Mouse (Mus musculus) forebrain, embryonic 11.5 days (tissue): ENCODE data around the gene Mtif2. TPM values are rescaled to one million over a fixed set of nuclear protein-coding genes. Genes with fewer than 3 reads are reported as not detected.

ENCODE experiments used
- ATAC-seq: fragments of 200-750 bp; cut with Nextera tagmentation; replicated peaks from 2 replicates; pipeline ENCODE4 v1.8.0; 2017; ENCODE audit warnings: moderate TSS enrichment; ENCODE audit not compliant: low FRiP score
- DNase-seq: peaks from one replicate; pipeline ENCODE4 v3.0.0-alpha.2; 2017; ENCODE audit warnings: low spot score
- H3K27ac ChIP-seq: fragments of 300-500 bp; sonication (generic); 2 replicates; pipeline ENCODE4 v1.5.1; 2014; ENCODE audit warnings: low read depth, low read length
- H3K27me3 ChIP-seq: fragments of 300-500 bp; sonication (generic); 2 replicates; pipeline ENCODE4 v1.6.1; 2014; ENCODE audit warnings: mild to moderate bottlenecking, low read length, mixed read lengths; ENCODE audit not compliant: control insufficient read depth, insufficient read depth
- H3K36me3 ChIP-seq: fragments of 300-500 bp; sonication (generic); 2 replicates; pipeline ENCODE4 v1.6.1; 2014; ENCODE audit warnings: mild to moderate bottlenecking, low read length, moderate library complexity, mixed read lengths; ENCODE audit not compliant: control insufficient read depth, insufficient read depth
- H3K4me1 ChIP-seq: fragments of 300-500 bp; sonication (generic); replicated peaks from 2 replicates; pipeline ENCODE4 v1.6.1; 2014; ENCODE audit warnings: low read length, mixed read lengths; ENCODE audit not compliant: control insufficient read depth, insufficient read depth
- H3K4me2 ChIP-seq: fragments of 300-500 bp; sonication (generic); 2 replicates; pipeline ENCODE4 v1.6.1; 2014; ENCODE audit warnings: low read depth, mild to moderate bottlenecking, low read length, moderate library complexity, mixed read lengths; ENCODE audit not compliant: severe bottlenecking
- H3K4me3 ChIP-seq: fragments of 300-500 bp; sonication (generic); 2 replicates; pipeline ENCODE4 v1.5.1; 2014; ENCODE audit warnings: low read depth, low read length
- H3K9ac ChIP-seq: fragments of 300-500 bp; sonication (generic); 2 replicates; pipeline ENCODE4 v1.6.1; 2014; ENCODE audit warnings: low read length
- H3K9me3 ChIP-seq: fragments of 300-500 bp; sonication (generic); 2 replicates; pipeline ENCODE4 v1.6.1; 2016; ENCODE audit warnings: low read length, mixed read lengths; ENCODE audit not compliant: control insufficient read depth
- WGBS: fragments of 180-500 bp; shearing (Covaris S2); extraction: QIAGEN DNeasy Blood & Tissue Kit; methylation state at CpG from one replicate; pipeline ENCODE4 v1.1.7; 2014; 5-methylcytosine and 5-hydroxymethylcytosine counted together
- polyA plus RNA-seq: library from polyadenylated mRNA; unstranded; fragments of >200 nt; fragmentation: Nextera tagmentation; extraction: Ambion mirVana; gene quantifications from 2 replicates; pipeline ENCODE4 v1.2.1, GENCODE M21; 2014

The Mtif2 gene
- polyA plus RNA-seq, 1 experiment from 2014 or later = 49.9 TPM

DNA sequence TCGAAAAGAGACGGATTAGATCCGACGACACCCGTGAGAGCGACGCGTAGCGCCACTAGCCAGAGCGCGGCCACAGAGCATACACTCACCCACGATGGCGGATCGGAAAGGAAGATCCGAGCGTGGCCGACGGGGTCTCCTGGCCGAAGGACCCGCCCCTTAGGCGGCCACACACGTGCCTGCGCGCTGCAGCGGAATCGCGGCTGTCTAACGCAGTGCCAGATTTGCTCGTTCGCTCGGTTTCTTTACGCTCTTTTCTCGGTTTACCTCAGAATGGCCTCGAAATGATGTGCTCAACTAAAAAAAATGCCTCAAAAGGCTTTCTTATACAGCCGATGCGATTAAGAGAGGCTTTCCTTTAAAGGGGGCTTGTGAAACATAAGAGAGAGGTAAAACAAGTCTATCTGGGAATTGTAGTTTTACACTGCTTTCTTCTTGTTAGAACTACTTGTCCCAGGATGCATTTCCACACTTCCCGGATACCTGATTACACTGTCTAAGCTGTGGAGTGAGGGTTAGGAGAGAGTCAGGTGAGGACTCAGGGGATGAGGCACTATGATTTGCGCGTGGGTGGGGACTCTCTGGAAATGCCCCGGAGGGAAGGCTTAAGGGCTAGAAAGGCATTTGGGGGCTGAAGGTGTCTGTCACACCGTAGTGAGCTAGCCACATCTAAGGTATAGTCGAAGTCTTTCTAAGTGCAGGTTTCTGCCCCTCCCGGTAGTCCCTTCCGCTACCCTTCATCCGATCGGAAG lies 21.7 kb downstream of the Mtif2 start, which contains the start of the genes Clhc1 and Rps27a:
TSS of gene Clhc1 (plus strand) at position 199 of the 752 bp plus-strand sequence.
TSS of gene Rps27a (minus strand) at position 358 of the 752 bp plus-strand sequence.
- H3K4me1 ChIP-seq = peaks cover 3% of the 10 kb centered on the region; the same call in 1 of the 2 replicates
- peak within 1 kb of the TSS; percentile 64 for H3K4me3 ChIP-seq
- peak within 1 kb of the TSS; percentile 58 for H3K4me2 ChIP-seq
- DNase-seq (peak; percentile 94), ATAC-seq (peak; percentile 98)
- H3K36me3 ChIP-seq = peaks cover 5% of the 10 kb centered on the region; the same call in 1 of the 2 replicates
- no peaks in the 10 kb centered on the region for H3K27me3 ChIP-seq
- H3K9ac ChIP-seq = peak within 1 kb of the TSS; percentile 94
- H3K27ac ChIP-seq = peak within 1 kb of the TSS; percentile 50
- no peaks in the 10 kb centered on the region for H3K9me3 ChIP-seq
- WGBS = under 1% methylated on average over 46 of the region's 46 CpGs

DNA sequence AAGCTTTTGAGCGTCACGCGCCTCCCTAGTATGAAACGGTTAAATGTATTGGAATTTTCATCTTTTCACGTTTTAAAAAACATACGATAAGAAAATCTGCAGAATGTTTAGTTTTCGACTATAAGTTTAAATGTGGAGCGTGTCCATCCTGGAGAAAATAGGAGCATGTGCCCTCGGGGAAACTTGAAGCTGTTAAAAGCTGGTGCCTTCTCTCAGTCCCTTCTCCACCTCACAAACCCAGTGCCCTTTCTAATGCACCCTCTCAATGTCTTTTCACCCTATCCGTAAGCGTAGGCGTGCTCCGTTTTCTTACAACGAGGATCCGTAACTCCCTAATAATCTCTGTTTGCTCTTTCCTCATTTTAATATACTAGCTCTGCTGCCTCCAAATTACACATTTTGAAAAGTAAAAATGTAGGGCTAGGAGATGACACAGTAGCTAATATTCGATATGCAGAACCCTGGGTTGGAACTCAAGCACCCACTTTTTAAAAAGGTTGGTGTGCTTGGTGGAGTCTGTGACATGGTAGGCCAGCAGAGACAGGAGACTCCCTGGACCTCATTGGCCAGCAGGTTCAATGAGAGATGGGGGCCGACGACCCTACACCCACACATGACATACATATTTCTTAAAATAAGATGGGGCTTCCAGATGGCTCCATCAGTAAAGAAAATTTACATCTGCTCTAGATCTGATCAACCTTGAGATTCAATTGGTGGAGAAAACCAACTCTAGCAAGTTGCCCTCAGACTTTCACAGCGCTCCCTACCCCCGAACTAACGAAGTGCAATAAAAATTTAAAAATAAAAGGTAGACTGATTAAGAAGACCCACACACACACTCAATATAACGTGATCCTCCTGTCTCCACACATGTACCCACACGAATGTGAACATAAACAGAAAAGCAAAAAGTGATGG lies 22.6 kb downstream of the Mtif2 start:
- ATAC-seq = no peak; the same call in 1 of the 2 replicates
- H3K36me3 ChIP-seq = peaks cover 5% of the 10 kb centered on the region; the same call in 1 of the 2 replicates
- peaks cover 3% of the 10 kb centered on the region; the same call in 1 of the 2 replicates for H3K4me1 ChIP-seq
- WGBS = 27% methylated on average over 23 of the region's 23 CpGs
- no peaks in the 10 kb centered on the region for H3K9me3 ChIP-seq
- peak overlapping the region; percentile 64 for H3K4me3 ChIP-seq
- peak overlapping the region; percentile 94 for H3K9ac ChIP-seq
- no peak for DNase-seq
- peak overlapping the region; percentile 55 for H3K4me2 ChIP-seq
- H3K27me3 ChIP-seq = no peaks in the 10 kb centered on the region
- H3K27ac ChIP-seq = no peak overlapping the region

DNA sequence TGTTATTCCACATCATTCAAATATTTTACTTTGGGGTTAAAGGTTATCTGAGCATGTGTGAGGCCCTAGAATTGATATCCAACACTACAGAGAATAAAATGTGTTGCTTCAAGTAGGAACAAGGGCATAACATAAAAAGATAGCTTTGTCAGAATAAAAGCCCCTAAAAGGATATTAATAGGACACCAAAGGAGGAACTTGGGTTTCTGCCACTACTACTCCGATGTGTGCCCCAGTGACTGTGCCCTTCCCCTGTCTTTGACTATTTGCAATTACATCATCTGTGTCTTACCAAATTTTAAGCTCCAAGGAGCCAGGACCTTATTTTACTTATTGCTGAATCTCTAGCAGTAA lies 23.2 kb downstream of the Mtif2 start:
- no peak overlapping the region for H3K27ac ChIP-seq
- no peak overlapping the region for H3K4me2 ChIP-seq
- no peaks in the 10 kb centered on the region for H3K9me3 ChIP-seq
- H3K4me1 ChIP-seq = peaks cover 3% of the 10 kb centered on the region; the same call in 1 of the 2 replicates
- H3K4me3 ChIP-seq = no peak overlapping the region
- H3K9ac ChIP-seq = no peak overlapping the region
- DNase-seq = no peak
- peaks cover 5% of the 10 kb centered on the region; the same call in 1 of the 2 replicates for H3K36me3 ChIP-seq
- 97% methylated on average over 1 of the region's 1 CpGs for WGBS
- ATAC-seq = no peak
- no peaks in the 10 kb centered on the region for H3K27me3 ChIP-seq

DNA sequence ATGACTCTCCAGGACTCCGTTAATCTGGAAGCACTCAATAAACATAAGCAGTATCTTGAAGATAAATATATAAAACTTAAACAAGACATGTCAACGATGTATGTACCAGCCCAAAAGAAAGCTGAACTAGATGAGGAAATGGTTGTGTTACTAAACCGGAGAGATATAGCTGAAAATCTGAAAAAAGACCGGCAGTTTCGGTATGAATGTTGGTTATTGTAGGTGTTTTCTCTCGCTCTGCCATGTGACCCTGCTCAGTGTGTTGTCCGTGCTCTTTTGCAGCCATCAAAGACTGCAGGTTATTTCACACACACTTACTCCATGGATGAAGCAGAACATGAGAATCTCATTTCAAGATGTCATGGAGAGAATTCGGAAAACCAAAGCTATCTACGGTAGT lies 34.2 kb downstream of the Mtif2 start:
- ATAC-seq = no peak
- Histone ChIP-seq H3K4me2 (no peak overlapping the region), H3K9me3 (no peaks in the 10 kb centered on the region), H3K27me3 (no peaks in the 10 kb centered on the region), H3K27ac (no peak overlapping the region), H3K9ac (no peak overlapping the region), H3K4me3 (no peak overlapping the region), H3K4me1 (no peaks in the 10 kb centered on the region), H3K36me3 (no peaks in the 10 kb centered on the region)
- no peak for DNase-seq
- WGBS = 88% methylated on average over 9 of the region's 9 CpGs

DNA sequence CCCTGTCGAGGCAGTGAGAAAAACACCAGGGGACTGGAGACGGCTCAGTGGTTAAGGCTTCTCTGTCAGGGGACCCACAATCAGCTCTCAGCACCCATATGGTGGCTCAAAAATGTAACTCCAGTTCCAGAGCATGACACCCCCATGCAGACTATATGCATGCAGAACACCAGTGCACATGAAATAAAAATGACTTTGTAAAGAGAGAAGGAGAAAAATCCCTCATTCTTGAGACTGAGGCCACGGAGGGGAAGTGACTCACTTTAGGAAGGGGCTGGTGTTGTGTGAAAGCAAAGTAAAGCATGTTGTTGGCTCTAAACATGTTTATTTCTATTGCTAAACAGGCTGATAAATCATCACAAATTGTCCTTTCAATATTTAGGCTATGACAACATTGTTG lies 34.8 kb downstream of the Mtif2 start:
- DNase-seq = no peak
- no peak for ATAC-seq

DNA sequence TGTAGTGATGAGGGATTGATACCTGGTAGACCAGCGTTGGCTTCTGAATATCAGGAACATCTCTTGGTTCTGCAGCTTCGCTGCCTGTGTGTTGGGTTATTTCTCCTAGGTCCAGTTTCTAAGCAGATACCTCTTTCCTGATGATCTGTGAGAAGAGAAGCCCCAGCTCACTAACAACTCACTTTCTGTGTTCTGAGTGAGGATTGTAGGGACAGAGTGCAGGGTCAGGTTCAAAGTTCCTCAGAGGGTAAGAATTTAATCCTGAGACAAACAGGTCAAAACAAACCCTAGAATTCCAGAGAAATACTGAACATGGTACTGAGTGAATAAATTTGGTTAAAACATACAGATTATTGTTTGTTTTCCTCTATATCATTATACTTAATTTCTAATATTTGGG lies 37.2 kb downstream of the Mtif2 start:
- Histone ChIP-seq H3K36me3 (no peaks in the 10 kb centered on the region), H3K4me1 (no peaks in the 10 kb centered on the region), H3K27ac (no peak overlapping the region), H3K4me3 (no peak overlapping the region), H3K9ac (no peak overlapping the region), H3K4me2 (no peak overlapping the region), H3K27me3 (no peaks in the 10 kb centered on the region), H3K9me3 (no peaks in the 10 kb centered on the region)
- DNase-seq (no peak), ATAC-seq (no peak)
- 81% methylated on average over 2 of the region's 2 CpGs for WGBS

More for the DNA sequence above, 34.8 kb downstream of the Mtif2 start:
- Histone ChIP-seq H3K4me1 (no peaks in the 10 kb centered on the region), H3K9ac (no peak overlapping the region), H3K9me3 (no peaks in the 10 kb centered on the region), H3K36me3 (no peaks in the 10 kb centered on the region), H3K4me3 (no peak overlapping the region), H3K27ac (no peak overlapping the region), H3K27me3 (no peaks in the 10 kb centered on the region), H3K4me2 (no peak overlapping the region)
- WGBS = 89% methylated on average over 3 of the region's 3 CpGs

DNA sequence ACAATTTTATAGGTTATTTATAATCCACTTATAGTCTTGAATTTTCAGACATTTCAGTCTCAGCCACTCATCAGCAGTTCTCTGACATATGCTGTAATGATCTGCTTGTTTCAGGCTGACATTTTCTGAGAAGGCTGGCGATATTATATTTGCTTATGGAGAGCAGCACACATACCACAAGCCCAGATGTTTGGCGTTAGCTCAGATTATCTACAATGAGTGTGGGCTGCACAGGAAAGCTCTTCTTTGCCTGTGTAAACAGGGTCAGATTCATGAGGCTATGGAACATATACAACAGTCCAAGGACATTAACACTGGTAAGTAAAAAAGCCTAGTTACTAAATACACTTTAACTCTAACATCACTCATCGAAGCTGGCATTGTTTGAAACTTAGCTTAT lies 45.3 kb downstream of the Mtif2 start:
- DNase-seq = no peak

DNA sequence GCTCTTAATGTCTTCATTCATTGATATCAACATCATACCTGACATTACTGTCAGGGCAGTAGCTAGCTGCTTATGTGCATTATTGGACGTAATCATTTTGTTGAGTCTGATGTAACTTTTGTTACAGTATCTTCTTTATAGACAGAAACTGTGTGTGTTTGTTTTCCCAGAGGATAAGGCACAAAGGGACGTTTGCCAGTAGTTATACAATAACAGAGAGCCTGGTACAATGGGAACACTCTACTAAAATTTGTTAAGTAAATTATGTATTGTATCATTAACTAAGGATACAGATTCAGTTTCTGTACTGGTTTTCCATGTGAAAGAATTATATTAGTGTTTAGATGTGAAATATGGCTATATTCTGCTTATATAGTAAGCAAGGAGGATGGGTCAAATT lies 46.4 kb downstream of the Mtif2 start:
- ATAC-seq (no peak), DNase-seq (no peak)
- H3K27ac ChIP-seq = no peak overlapping the region
- H3K27me3 ChIP-seq = no peaks in the 10 kb centered on the region
- H3K36me3 ChIP-seq = no peaks in the 10 kb centered on the region
- WGBS = 80% methylated on average over 2 of the region's 2 CpGs
- no peak overlapping the region for H3K9ac ChIP-seq
- H3K4me3 ChIP-seq = no peak overlapping the region
- H3K4me2 ChIP-seq = no peak overlapping the region
- H3K4me1 ChIP-seq = no peaks in the 10 kb centered on the region
- no peaks in the 10 kb centered on the region for H3K9me3 ChIP-seq

More for the DNA sequence above, 45.3 kb downstream of the Mtif2 start:
- Histone ChIP-seq H3K4me2 (no peak overlapping the region), H3K4me1 (no peaks in the 10 kb centered on the region), H3K9me3 (no peaks in the 10 kb centered on the region), H3K9ac (no peak overlapping the region), H3K36me3 (no peaks in the 10 kb centered on the region), H3K4me3 (no peak overlapping the region), H3K27me3 (no peaks in the 10 kb centered on the region), H3K27ac (no peak overlapping the region)
- no peak for ATAC-seq
- 74% methylated on average over 3 of the region's 3 CpGs for WGBS
